Mouse (Mus musculus) C3H10T1/2 (cell line): ENCODE data around the gene Reep6. TPM values are rescaled to one million over a fixed set of nuclear protein-coding genes. Genes with fewer than 3 reads are reported as not detected.

Source experiments
- polyA plus RNA-seq, 2 experiments: library from polyadenylated mRNA; unstranded; fragments of >200 nt; fragmentation: generic; extraction: Trizol; gene quantifications; one replicate each; pipeline ENCODE4 v1.2.1; 2012; ENCODE audit warnings: missing spikeins in 2 of 2

Reep6 gene
- 1 to 10 TPM; 1.6 to 4.4 TPM for polyA plus RNA-seq

GRCm38 (mm10) chr10:80329273-80330081, at the start of gene Reep6, which contains the start of gene Pcsk4:
Gene Reep6, plus strand, starts transcription at chr10:80329953.
Gene Pcsk4, minus strand, starts transcription at chr10:80329498.

GRCm38 (mm10) chr10:80292251-80293146, 37.3 kb upstream of the Reep6 start, which contains the start of gene Rps15:
Gene Rps15, plus strand, starts transcription at chr10:80292453.

DNA sequence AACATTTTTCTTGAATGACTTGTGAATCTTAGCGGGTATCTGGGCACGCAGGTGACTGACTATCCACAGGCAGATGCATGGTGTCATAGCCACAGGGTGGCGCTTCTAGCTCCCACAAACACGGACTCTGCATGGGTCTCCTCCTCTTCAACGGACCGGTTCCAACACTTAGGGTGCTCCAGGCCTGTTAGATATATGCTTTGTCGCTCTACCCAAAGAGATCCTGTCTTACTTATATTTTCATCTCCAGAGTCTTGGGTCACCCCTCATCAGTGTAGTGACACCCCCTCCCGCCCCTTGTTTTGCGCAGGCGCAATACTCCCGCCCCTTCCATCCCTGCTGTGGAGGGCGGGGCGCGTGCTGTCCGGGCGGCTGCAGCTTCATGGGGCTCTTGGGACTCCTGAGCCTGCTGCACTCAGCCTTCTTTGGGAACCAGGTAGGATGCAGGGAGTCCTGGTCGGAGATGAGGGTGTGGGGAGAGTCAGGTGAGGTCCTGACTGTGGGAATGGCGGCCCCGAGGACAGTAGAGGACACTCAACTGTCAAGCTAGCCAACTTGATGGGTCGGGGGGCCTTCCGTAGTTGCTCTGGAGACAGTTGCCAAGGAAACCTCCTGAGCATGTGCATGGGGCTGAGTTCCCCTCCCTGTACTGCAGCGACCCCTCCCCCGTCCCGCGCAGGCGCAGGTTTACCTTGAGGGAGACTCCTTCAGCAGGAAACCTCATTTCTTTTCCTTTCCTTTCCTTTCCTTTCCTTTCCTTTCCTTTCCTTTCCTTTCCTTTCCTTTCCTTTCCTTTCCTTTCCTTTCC, 33.9 kb upstream of the Reep6 start, which contains the start of gene Apc2:
Gene Apc2 (plus strand): TSS at position 360 of the 808 bp plus-strand sequence.

GRCm38 (mm10) chr10:80320340-80320760, 9.4 kb upstream of the Reep6 start, which contains the start of gene 2310011J03Rik:
Gene 2310011J03Rik, minus strand, starts transcription at chr10:80320537.

DNA sequence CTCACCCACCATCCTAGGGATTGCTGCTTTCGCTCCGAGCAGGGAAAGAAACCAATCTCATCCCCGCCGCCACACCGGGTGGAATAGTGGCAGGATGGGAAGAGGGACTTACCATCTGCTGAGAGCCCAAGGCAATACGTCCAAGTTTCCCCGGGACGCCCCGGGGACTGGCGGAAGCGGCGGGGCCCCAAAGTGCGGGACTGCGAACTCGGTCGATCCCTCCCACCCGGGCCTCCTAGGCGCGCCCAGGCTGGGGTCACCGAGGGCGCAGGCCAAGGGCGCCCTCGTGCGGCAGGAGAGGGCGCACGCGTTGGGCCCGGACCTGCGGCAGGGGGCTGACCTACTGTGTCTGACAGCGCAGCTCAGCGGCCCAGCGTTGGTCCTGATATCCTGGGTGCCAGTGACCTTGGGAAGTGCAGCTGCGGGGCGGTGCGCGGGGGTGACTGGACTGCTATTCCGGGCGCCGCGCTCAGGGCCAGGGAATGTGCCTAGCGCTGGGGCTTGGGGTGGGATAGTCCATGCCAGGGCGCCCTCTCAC, 18.6 kb downstream of the Reep6 start, which contains the start of gene Adamtsl5:
Gene Adamtsl5 (minus strand): TSS at position 169 of the 538 bp plus-strand sequence.

GRCm38 (mm10) chr10:80356001-80356682, 26.4 kb downstream of the Reep6 start, which contains the start of gene Plk5:
Gene Plk5, plus strand, starts transcription at chr10:80356459.

Other genes with a start within 250 kb of the Reep6 start
- 10 to 100 TPM; 15.6 to 42.5 TPM for gene Sbno2, start 224.4 kb upstream of the Reep6 start, polyA plus RNA-seq
- gene Stk11, start 214.2 kb upstream of the Reep6 start, polyA plus RNA-seq: 100 to 1,000 TPM in 1 of 2 experiments, 10 to 100 TPM in 1; 91.0 to 141 TPM
- gene Atp5d, start 191.3 kb upstream of the Reep6 start, polyA plus RNA-seq: 1,000 to 10,000 TPM in 1 of 2 experiments, 100 to 1,000 TPM in 1; 776 to 1,441 TPM
- gene Cbarp, start 189.1 kb upstream of the Reep6 start, polyA plus RNA-seq: 10 to 100 TPM in 1 of 2 experiments, 1 to 10 TPM in 1; 4.8 to 18.5 TPM
- 10 to 100 TPM; 25.4 to 86.5 TPM for gene Midn, start 181.7 kb upstream of the Reep6 start, polyA plus RNA-seq
- gene Cirbp, start 164.0 kb upstream of the Reep6 start, polyA plus RNA-seq: 100 to 1,000 TPM in 1 of 2 experiments, 10 to 100 TPM in 1; 20.0 to 104 TPM
- 10 to 100 TPM; 22.6 to 31.6 TPM for gene 1600002K03Rik, start 157.0 kb upstream of the Reep6 start, polyA plus RNA-seq
- gene Efna2, start 150.5 kb upstream of the Reep6 start, polyA plus RNA-seq: 1 to 10 TPM; 1.7 to 6.3 TPM
- gene Mum1, start 103.5 kb upstream of the Reep6 start, polyA plus RNA-seq: 10 to 100 TPM; 28.9 to 57.4 TPM
- 100 to 1,000 TPM; 324 to 363 TPM for gene Ndufs7, start 80.8 kb upstream of the Reep6 start, polyA plus RNA-seq
- gene Gamt, start 68.9 kb upstream of the Reep6 start, polyA plus RNA-seq: 100 to 1,000 TPM; 114 to 121 TPM
- gene Dazap1, start 68.5 kb upstream of the Reep6 start, polyA plus RNA-seq: 100 to 1,000 TPM in 1 of 2 experiments, 10 to 100 TPM in 1; 75.3 to 145 TPM
- over 10,000 TPM in 1 of 2 experiments, 1,000 to 10,000 TPM in 1; 7,724 to 18,727 TPM for gene Rps15, start 37.5 kb upstream of the Reep6 start, polyA plus RNA-seq
- gene Apc2, start 34.0 kb upstream of the Reep6 start, polyA plus RNA-seq: 1 to 10 TPM in 1 of 2 experiments, under 1 TPM in 1; 0.41 to 6.4 TPM
- gene 2310011J03Rik, start 9.4 kb upstream of the Reep6 start, polyA plus RNA-seq: 10 to 100 TPM; 76.4 to 84.3 TPM
- 1 to 10 TPM; 6.8 to 9.2 TPM for gene Pcsk4, start 455 bp upstream of the Reep6 start, polyA plus RNA-seq
- gene Adamtsl5, start 18.5 kb downstream of the Reep6 start, polyA plus RNA-seq: 10 to 100 TPM in 1 of 2 experiments, 1 to 10 TPM in 1; 2.5 to 11.0 TPM
- not detected for gene Plk5, start 26.5 kb downstream of the Reep6 start, polyA plus RNA-seq
- 10 to 100 TPM in 1 of 2 experiments, 1 to 10 TPM in 1; 8.8 to 32.5 TPM for gene Mex3d, start 57.7 kb downstream of the Reep6 start, polyA plus RNA-seq
- 100 to 1,000 TPM; 239 to 395 TPM for gene Mbd3, start 69.6 kb downstream of the Reep6 start, polyA plus RNA-seq
- gene Uqcr11, start 76.9 kb downstream of the Reep6 start, polyA plus RNA-seq: 1,000 to 10,000 TPM; 1,086 to 1,588 TPM
- gene Tcf3, start 103.7 kb downstream of the Reep6 start, polyA plus RNA-seq: 100 to 1,000 TPM in 1 of 2 experiments, 10 to 100 TPM in 1; 52.4 to 135 TPM
- gene Onecut3, start 164.9 kb downstream of the Reep6 start, polyA plus RNA-seq: under 1 TPM; under 0.01 to 0.01 TPM
- under 1 TPM; 0.29 to 0.77 TPM for gene Atp8b3, start 209.2 kb downstream of the Reep6 start, polyA plus RNA-seq
- gene Rexo1, start 231.6 kb downstream of the Reep6 start, polyA plus RNA-seq: 10 to 100 TPM; 13.6 to 30.1 TPM
- gene Klf16, start 247.4 kb downstream of the Reep6 start, polyA plus RNA-seq: 10 to 100 TPM; 14.7 to 17.8 TPM